Mouse (Mus musculus) heart, adult 2 months (tissue): ENCODE measurements around the gene Epb41l2. TPM values are rescaled to one million over a fixed set of nuclear protein-coding genes. Genes with fewer than 3 reads are reported as not detected.
A peak's percentile ranks its signal among the peaks of the same experiment; 100 is the strongest.

Experiments
- DNase-seq, 2 experiments: peaks; one replicate each; pipeline ENCODE4 v3.0.0; 2021
- H3K27ac ChIP-seq: fragments of 200-600 bp; 2 replicates; pipeline ENCODE4 v1.8.1; 2022
- H3K27me3 ChIP-seq: fragments of 200-500 bp; 2 replicates; pipeline ENCODE4 v1.6.1; 2012; ENCODE audit warnings: mild to moderate bottlenecking, low read length, inconsistent platforms, mixed read lengths; ENCODE audit not compliant: control insufficient read depth, insufficient read depth
- H3K36me3 ChIP-seq: fragments of 200-500 bp; 2 replicates; pipeline ENCODE4 v1.6.1; 2012; ENCODE audit warnings: low read length, inconsistent platforms; ENCODE audit not compliant: control insufficient read depth, insufficient read depth
- H3K4me1 ChIP-seq: fragments of 200-500 bp; 2 replicates; pipeline ENCODE4 v1.6.1; 2011; ENCODE audit warnings: low read length; ENCODE audit not compliant: control insufficient read depth, insufficient read depth
- H3K4me3 ChIP-seq: fragments of 200-600 bp; 2 replicates; pipeline ENCODE4 v1.8.1; 2022
- H3K79me2 ChIP-seq: fragments of 200-500 bp; replicated peaks from 2 replicates; pipeline ENCODE4 v1.6.1; 2012; ENCODE audit warnings: mild to moderate bottlenecking, inconsistent platforms, low read length, moderate library complexity, mixed read lengths; ENCODE audit not compliant: control insufficient read depth, insufficient read depth
- H3K9ac ChIP-seq: fragments of 200-500 bp; 2 replicates; pipeline ENCODE4 v1.6.1; 2012; ENCODE audit warnings: low read depth, mild to moderate bottlenecking, control low read depth, inconsistent platforms, low read length, mixed read lengths
- CTCF ChIP-seq: fragments of 200-600 bp; IDR thresholded peaks from 2 replicates; pipeline ENCODE4 v1.8.1; 2022; ENCODE audit warnings: antibody characterized with exemption, mild to moderate bottlenecking, moderate library complexity
- EP300 ChIP-seq: fragments of 200-500 bp; IDR thresholded peaks from 2 replicates; pipeline ENCODE4 v1.6.1; 2011; ENCODE audit warnings: low read depth, low read length, control low read depth; ENCODE audit not compliant: insufficient read depth
- POLR2A ChIP-seq: fragments of 200-500 bp; IDR thresholded peaks from 2 replicates; pipeline ENCODE4 v1.6.1; 2011; ENCODE audit warnings: mild to moderate bottlenecking, low read depth, low read length, control low read depth; ENCODE audit not compliant: insufficient read depth
- WGBS: fragments of 180-500 bp; shearing (Covaris S2); methylation state at CpG from one replicate; pipeline ENCODE4 v1.1.7; 2018; 5-methylcytosine and 5-hydroxymethylcytosine counted together
- intact Hi-C: fragments of 180-260 bp; cut with DNase I; formaldehyde crosslinking; loops from one replicate; pipeline ENCODE4 v1.15.1; 2025
- polyA plus RNA-seq: library from polyadenylated mRNA; depleted of rRNA; stranded (reverse); fragments of >200 nt; gene quantifications from 2 replicates; pipeline ENCODE4 v1.2.3, GENCODE M21; 2012
- total RNA-seq, 2 experiments: library from RNA; stranded (reverse); gene quantifications; 2 replicates each; pipeline ENCODE4 v1.2.3; 2021

Epb41l2 gene
- total and polyA plus RNA-seq, 3 experiments: 24.0 to 49.1 (median 40.5) TPM

GRCm38 (mm10) chr10:25380746-25381481 is 21.3 kb downstream of the Epb41l2 start:
- no peak for DNase-seq
- Histone ChIP-seq H3K36me3 (peaks cover 7% of the 10 kb centered on the region), H3K27ac (peak overlapping the region; percentile 7; the same call in 1 of the 2 replicates), H3K4me1 (peaks cover 9% of the 10 kb centered on the region), H3K79me2 (peaks cover 1% of the 10 kb centered on the region; the same call in 1 of the 2 replicates), H3K9ac (no peak overlapping the region), H3K27me3 (no peaks in the 10 kb centered on the region), H3K4me3 (no peak overlapping the region)
- TF ChIP-seq POLR2A (no peak), CTCF (no peak), EP300 (no peak)
- intact Hi-C loops: loop anchor here (2.0 kb wide), 1 partner anchor 20 kb away; no protein-coding TSS in a partner anchor
- WGBS: 48% methylated on average over 6 of the region's 6 CpGs

GRCm38 (mm10) chr10:25381951-25382350 is 22.4 kb downstream of the Epb41l2 start:
- DNase-seq: peak; percentile 45 to 50
- intact Hi-C loops: loop anchor here (2.0 kb wide), 1 partner anchor 21 kb away; no protein-coding TSS in a partner anchor
- WGBS: 50% methylated on average over 10 of the region's 10 CpGs
- H3K27ac ChIP-seq: peak overlapping the region; percentile 1; the same call in 1 of the 2 replicates
- H3K4me3 ChIP-seq: no peak overlapping the region
- peaks cover 1% of the 10 kb centered on the region; the same call in 1 of the 2 replicates for H3K79me2 ChIP-seq
- H3K4me1 ChIP-seq: peaks cover 13% of the 10 kb centered on the region
- peaks cover 7% of the 10 kb centered on the region for H3K36me3 ChIP-seq
- H3K27me3 ChIP-seq: no peaks in the 10 kb centered on the region
- TF ChIP-seq POLR2A (0 out of 2 replicates have a peak, but pooled peaks have one; percentile 11), EP300 (no peak)
- no peak overlapping the region for H3K9ac ChIP-seq

GRCm38 (mm10) chr10:25383171-25383570 is 23.6 kb downstream of the Epb41l2 start:
- Histone ChIP-seq H3K36me3 (peaks cover 13% of the 10 kb centered on the region), H3K9ac (no peak overlapping the region), H3K4me3 (no peak overlapping the region), H3K4me1 (peaks cover 16% of the 10 kb centered on the region), H3K27me3 (no peaks in the 10 kb centered on the region), H3K27ac (no peak overlapping the region), H3K79me2 (no peaks in the 10 kb centered on the region; the same call in 1 of the 2 replicates)
- intact Hi-C loops: no loop called here
- 80% methylated on average over 5 of the region's 5 CpGs for WGBS
- no peak for DNase-seq
- TF ChIP-seq EP300 (no peak), POLR2A (no peak), CTCF (no peak)

- Histone ChIP-seq H3K79me2 (no peaks in the 10 kb centered on the region; the same call in 1 of the 2 replicates), H3K4me1 (peaks cover 18% of the 10 kb centered on the region), H3K36me3 (peaks cover 15% of the 10 kb centered on the region), H3K9ac (no peak overlapping the region), H3K27me3 (no peaks in the 10 kb centered on the region), H3K4me3 (no peak overlapping the region), H3K27ac (no peak overlapping the region)
- TF ChIP-seq EP300 (no peak), POLR2A (no peak), CTCF (no peak)
- DNase-seq: no peak
- intact Hi-C loops: no loop called here
- 90% methylated on average over 10 of the region's 10 CpGs for WGBS
These were observed 24.8 kb downstream of the Epb41l2 start for GRCm38 (mm10) chr10:25384391-25384790.

- no peak overlapping the region for H3K27ac ChIP-seq
- no peaks in the 10 kb centered on the region for H3K27me3 ChIP-seq
- H3K9ac ChIP-seq: no peak overlapping the region
- peaks cover 13% of the 10 kb centered on the region for H3K4me1 ChIP-seq
- no peak for TF ChIP-seq POLR2A
- no peak for DNase-seq
- H3K36me3 ChIP-seq: peaks cover 12% of the 10 kb centered on the region
- peaks cover 2% of the 10 kb centered on the region; the same call in 1 of the 2 replicates for H3K79me2 ChIP-seq
- WGBS: 54% methylated on average over 13 of the region's 13 CpGs
- no peak overlapping the region for H3K4me3 ChIP-seq
- intact Hi-C loops: no loop called here
These were observed 26.4 kb downstream of the Epb41l2 start for GRCm38 (mm10) chr10:25385811-25386580.
